Mouse (Mus musculus) retina, postnatal 7 days (tissue): ENCODE measurements around the gene Kctd19.

Experiments used
- DNase-seq: peaks from one replicate; pipeline ENCODE4 v3.0.0-alpha.2; 2012; ENCODE audit warnings: low read depth, low spot score

Gene Kctd19

GRCm38 (mm10) chr8:105413391-105413790 lies at the start of gene Kctd19, which contains the start of gene Lrrc36:
Gene Kctd19, minus strand, starts transcription at chr8:105413502.
Gene Lrrc36, plus strand, starts transcription at chr8:105413571.
- no peak for DNase-seq

GRCm38 (mm10) chr8:105461085-105461803 lies 47.9 kb upstream of the Kctd19 start:
- no peak for DNase-seq

- no peak for DNase-seq
These were observed 41.9 kb upstream of the Kctd19 start for GRCm38 (mm10) chr8:105455218-105455617.

- DNase-seq: no peak
These were observed 40.8 kb upstream of the Kctd19 start for GRCm38 (mm10) chr8:105454088-105454487.

GRCm38 (mm10) chr8:105453296-105453695 lies 40.0 kb upstream of the Kctd19 start:
- DNase-seq: no peak

- DNase-seq: no peak
These were observed 38.8 kb upstream of the Kctd19 start for GRCm38 (mm10) chr8:105451903-105452603.

- DNase-seq: no peak
These were observed 37.7 kb upstream of the Kctd19 start for GRCm38 (mm10) chr8:105450977-105451376.

DNA sequence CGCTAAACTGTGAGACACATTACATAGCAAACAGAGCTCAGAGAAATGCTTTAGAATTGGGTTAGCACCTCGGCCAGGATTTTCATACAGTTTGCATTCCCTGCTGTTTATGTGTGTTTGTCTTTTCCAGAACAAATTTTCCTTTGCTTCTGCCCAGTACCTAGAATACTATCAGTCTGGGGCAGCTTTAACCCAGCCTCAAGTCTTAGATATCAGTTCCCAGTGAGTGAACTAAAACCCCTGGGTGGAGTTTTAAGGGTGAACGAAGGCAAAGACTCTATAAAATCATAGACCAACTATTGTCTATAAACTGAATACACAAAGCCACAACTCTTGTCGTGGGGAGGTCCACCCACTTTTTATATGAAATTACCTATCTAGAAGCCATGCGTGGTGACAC lies 35.3 kb upstream of the Kctd19 start:
- no peak for DNase-seq

DNA sequence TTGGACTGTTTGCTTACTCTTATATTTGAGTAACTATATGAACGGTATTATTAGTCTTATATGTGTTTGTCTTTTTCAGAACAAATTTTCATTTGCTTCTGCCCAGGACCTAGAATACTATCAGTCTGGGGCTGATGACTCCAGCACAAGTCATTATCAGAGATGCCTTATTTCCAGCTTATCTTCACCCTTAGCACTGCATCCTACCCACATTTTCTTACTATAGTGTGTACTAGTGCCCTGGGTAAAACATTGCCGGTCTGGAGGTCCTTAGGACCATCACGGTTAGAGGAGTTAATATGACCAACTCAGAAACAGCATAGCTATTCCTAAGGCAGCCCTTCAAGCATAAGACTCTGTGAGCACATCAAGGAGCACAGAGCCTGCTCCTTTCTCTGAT lies 34.9 kb upstream of the Kctd19 start:
- no peak for DNase-seq

- DNase-seq: no peak
These were observed 32.8 kb upstream of the Kctd19 start for GRCm38 (mm10) chr8:105446127-105446552.

DNA sequence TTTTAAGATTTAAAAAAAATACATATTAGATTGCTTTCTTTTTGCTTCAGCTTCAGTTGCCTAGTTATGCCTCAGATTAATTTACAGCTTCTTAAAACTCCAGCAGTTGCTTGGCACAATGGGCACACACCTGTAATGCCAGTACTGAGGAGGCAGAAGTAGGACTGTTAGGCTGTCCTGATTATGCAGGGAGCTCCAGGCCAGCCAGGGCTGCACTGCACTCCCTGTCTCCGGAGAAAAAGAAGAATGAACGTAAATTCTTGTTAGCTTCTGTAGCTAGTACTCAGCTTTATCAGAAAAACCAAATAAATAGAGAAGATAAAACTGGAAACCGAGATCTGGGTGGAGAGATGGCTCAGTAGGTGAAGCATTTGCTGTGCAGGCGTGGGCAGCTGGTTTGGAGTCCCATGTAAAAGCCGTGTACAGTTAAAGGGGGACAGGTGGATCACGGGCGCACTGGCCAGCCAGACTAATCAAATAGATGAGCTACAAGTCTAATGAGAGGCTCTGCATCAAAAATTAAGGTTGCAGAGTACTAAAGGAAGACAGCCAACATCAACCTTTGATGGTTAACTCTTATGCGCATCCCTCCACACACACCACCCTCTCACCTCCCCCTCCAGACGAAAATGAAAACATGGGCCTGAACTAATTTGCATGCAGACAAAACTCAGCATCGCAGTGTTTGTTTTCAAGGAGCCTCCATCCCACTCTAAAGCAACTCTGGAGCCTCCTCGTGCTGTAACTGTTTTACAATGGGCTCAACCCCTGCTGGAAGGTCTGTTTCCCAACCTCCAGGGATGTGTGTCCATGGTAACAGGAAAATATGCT lies 32.2 kb upstream of the Kctd19 start:
- DNase-seq: no peak

DNA sequence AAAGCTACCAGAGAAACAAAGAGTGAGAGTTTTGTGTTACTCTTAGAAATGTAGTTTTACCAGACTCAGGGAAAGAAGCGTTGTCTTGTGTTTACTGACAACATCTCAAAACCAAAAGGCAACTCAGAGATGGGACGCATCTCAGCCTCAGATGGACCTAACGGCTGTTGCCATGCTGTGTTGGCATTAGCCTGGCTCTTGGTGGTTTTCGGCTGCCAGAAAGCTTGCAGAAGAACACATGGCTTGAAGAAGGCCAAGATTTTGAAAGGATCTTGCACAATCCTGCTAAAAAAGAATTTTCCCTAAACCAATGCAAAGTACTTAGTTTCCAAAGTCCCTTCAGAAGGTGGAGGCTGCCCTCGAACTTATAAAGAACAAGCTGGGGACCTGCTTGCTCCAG lies 29.4 kb upstream of the Kctd19 start:
- no peak for DNase-seq

DNA sequence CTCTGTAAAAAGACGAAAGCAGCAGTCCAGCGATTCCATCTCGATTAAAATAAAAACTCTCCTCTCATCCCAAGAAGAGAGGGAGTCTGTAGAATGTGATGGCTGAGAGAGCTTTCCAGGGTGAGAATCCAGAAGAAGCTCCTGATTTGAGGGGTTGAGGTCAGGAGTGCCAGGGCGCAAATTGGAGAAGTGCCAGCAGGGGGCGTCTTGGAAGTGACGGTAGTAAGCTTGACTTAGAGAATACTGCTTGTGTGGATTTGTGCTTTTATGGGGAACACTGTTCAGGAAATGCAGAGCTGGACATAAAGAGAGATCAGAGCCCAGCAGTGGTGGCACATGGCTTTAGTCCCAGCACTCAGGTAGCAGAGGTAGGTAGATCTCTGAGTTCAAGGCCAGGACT lies 28.1 kb upstream of the Kctd19 start:
- DNase-seq: no peak

GRCm38 (mm10) chr8:105438865-105439264 lies 25.6 kb upstream of the Kctd19 start:
- no peak for DNase-seq

GRCm38 (mm10) chr8:105437078-105437748 lies 23.9 kb upstream of the Kctd19 start:
- no peak for DNase-seq

- no peak for DNase-seq
These were observed 22.9 kb upstream of the Kctd19 start for GRCm38 (mm10) chr8:105436218-105436617.

- no peak for DNase-seq
These were observed 20.8 kb upstream of the Kctd19 start for GRCm38 (mm10) chr8:105434136-105434535.

- no peak for DNase-seq
These were observed 20.2 kb upstream of the Kctd19 start for GRCm38 (mm10) chr8:105433511-105433910.

DNA sequence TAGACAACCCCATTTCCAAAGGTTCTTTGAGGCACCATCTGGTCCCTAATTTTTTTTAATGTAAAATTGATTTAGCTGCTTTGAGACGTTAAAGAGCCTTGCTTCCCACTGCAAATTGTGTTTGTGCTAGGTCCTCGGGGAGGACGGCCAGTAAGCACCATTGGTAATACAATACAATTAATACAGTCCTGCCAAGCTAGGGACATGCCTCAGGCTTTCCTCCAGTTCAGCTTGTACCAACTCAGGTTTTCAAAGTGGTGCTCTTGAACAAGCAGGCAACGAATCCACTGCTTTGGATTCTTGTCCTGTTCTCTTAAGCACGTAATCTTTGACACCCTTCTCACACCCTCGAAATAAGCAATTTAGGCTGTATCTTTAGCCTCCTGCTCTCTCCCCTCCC lies 19.7 kb upstream of the Kctd19 start:
- no peak for DNase-seq

- no peak for DNase-seq
These were observed 18.6 kb upstream of the Kctd19 start for GRCm38 (mm10) chr8:105431743-105432515.

DNA sequence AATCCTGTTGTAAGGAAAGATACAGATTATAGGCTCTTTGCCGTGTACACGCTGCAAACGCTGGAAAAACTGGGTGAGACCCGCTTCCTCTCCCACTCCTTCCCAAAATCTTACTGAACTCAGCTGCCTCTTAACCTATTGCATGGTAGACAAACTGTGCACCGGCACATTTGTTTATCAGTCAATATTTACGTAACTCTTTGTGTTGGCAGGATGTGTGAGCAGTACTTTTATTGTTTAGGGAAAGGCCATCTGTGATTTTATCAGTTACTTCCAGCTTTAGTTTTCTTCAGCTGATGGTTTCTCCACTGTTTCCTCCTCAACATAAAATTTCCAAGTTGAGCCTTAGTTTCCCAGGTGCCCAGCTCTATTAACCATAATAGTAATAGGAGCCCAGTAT lies 13.6 kb upstream of the Kctd19 start:
- DNase-seq: no peak
